Mouse (Mus musculus) kidney, adult 2 months (tissue): ENCODE data around the gene Adcy2.

ENCODE experiments used
- CTCF ChIP-seq: fragments of 200-500 bp; conservative IDR thresholded peaks from 2 replicates; pipeline ENCODE4 v1.5.1; 2011; ENCODE audit warnings: low read depth, mild to moderate bottlenecking, control low read depth, low read length, moderate library complexity, mixed read lengths; ENCODE audit not compliant: insufficient read depth, insufficient read length
- POLR2A ChIP-seq: fragments of 200-500 bp; IDR thresholded peaks from one replicate; pipeline ENCODE4 v1.6.1; 2011; ENCODE audit warnings: low read depth, low read length, control low read depth

DNA sequence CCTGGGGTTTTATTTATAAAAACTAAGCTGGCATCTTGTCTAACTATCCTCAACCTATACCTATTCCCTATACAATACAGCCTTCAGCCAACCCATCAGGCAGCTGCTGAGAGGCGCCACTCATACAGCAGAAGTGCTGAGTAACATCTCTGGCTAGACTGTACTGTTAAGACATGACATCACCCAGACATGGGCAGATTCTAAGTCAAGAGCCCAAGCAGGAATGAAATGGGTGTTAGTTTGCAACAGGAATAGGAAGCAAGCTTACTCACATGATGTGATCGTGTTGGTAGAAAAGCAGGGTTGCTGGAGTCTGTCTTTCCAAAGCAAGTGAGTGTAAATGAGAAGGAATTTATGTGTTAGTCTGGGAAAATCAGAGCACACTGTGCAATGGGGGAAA lies 18.3 kb downstream of the Adcy2 start:
- no peak for TF ChIP-seq CTCF
- TF ChIP-seq POLR2A = no peak
